Comparison of ENCODE assay signal across 8 mouse cellular contexts in genomic region chr19:26749427-26750137, GRCm38 (mm10).
A peak's percentile ranks its signal among the peaks of the same experiment; 100 is the strongest.
DNase-seq lines count a peak whose midpoint lies in the region; ATAC-seq and TF ChIP-seq lines count a peak whose summit lies in the region.

No protein-coding gene starts in this region.

- intact Hi-C loops in heart, adult 2 months (cut with DNase I), result no loop called here

- H3K27ac ChIP-seq in heart, adult 2 months, result peak overlapping the region; percentile 21
- H3K27ac ChIP-seq in forebrain, embryonic 15.5 days (replicated peaks), result peak overlapping the region; percentile 100
- peak overlapping the region; percentile 98 for H3K27ac ChIP-seq in kidney, postnatal 0 days
- H3K27ac ChIP-seq in neural tube, embryonic 12.5 days, result peak overlapping the region; percentile 28

- H3K79me2 ChIP-seq in heart, adult 2 months (replicated peaks; ENCODE audit: control insufficient read depth, insufficient read depth, low read length), result no peaks in the 10 kb centered on the region

- H3K9ac ChIP-seq in heart, adult 2 months (ENCODE audit: low read depth, low read length), result peak overlapping the region; percentile 31; the same call in 1 of the 2 replicates
- peak overlapping the region; percentile 72 for H3K9ac ChIP-seq in forebrain, embryonic 15.5 days (replicated peaks)
- H3K9ac ChIP-seq in kidney, postnatal 0 days (ENCODE audit: low read depth, low read length), result peak overlapping the region; percentile 6; the same call in 1 of the 2 replicates
- 0 out of 2 replicates have a peak overlapping the region, but pooled peaks have one; percentile 56 for H3K9ac ChIP-seq in neural tube, embryonic 12.5 days

- no peaks in the 10 kb centered on the region for H3K27me3 ChIP-seq in heart, adult 2 months (ENCODE audit: control insufficient read depth, insufficient read depth, low read length)
- no peaks in the 10 kb centered on the region for H3K27me3 ChIP-seq in forebrain, embryonic 15.5 days
- H3K27me3 ChIP-seq in kidney, postnatal 0 days (ENCODE audit: insufficient read depth, low read length), result no peaks in the 10 kb centered on the region
- H3K27me3 ChIP-seq in neural tube, embryonic 12.5 days (replicated peaks), result no peaks in the 10 kb centered on the region

- no peaks in the 10 kb centered on the region for H3K9me3 ChIP-seq in forebrain, embryonic 15.5 days
- H3K9me3 ChIP-seq in kidney, postnatal 0 days (replicated peaks; ENCODE audit: low read length), result no peaks in the 10 kb centered on the region
- no peaks in the 10 kb centered on the region for H3K9me3 ChIP-seq in neural tube, embryonic 12.5 days

- ATAC-seq in forebrain, embryonic 15.5 days (replicated peaks), result 0 out of 2 replicates have a peak, but pooled peaks have one; percentile 1
- no peak for ATAC-seq in kidney, postnatal 0 days (replicated peaks; ENCODE audit: low FRiP score, low read depth)
- ATAC-seq in neural tube, embryonic 12.5 days (ENCODE audit: low FRiP score, low read depth), result no peak
- ATAC-seq in megakaryocyte progenitor cell, adult 5-6 weeks (replicated peaks; ENCODE audit: poor library complexity), result no peak

- no peak for TF ChIP-seq EP300 in heart, adult 2 months (IDR thresholded peaks at IDR 0.05; ENCODE audit: insufficient read depth, low read depth, low read length)

- TF ChIP-seq CTCF in heart, adult 2 months (IDR thresholded peaks at IDR 0.05), result no peak
- no peak for TF ChIP-seq CTCF in kidney, postnatal 0 days (IDR thresholded peaks at IDR 0.05; ENCODE audit: low read depth)

- peaks cover 1% of the 10 kb centered on the region; the same call in 1 of the 2 replicates for H3K4me1 ChIP-seq in heart, adult 2 months (ENCODE audit: control insufficient read depth, insufficient read depth, low read length)
- peaks cover 51% of the 10 kb centered on the region for H3K4me1 ChIP-seq in forebrain, embryonic 15.5 days
- H3K4me1 ChIP-seq in kidney, postnatal 0 days (replicated peaks; ENCODE audit: insufficient read depth, low read length), result peaks cover 20% of the 10 kb centered on the region
- H3K4me1 ChIP-seq in neural tube, embryonic 12.5 days, result peaks cover 18% of the 10 kb centered on the region

- WGBS in heart, adult 2 months, result 37% methylated on average over 11 of the region's 11 CpGs
- 6% methylated on average over 11 of the region's 11 CpGs for WGBS in forebrain, embryonic 15.5 days
- 18% methylated on average over 11 of the region's 11 CpGs for WGBS in kidney, postnatal 0 days
- 38% methylated on average over 11 of the region's 11 CpGs for WGBS in neural tube, embryonic 12.5 days

- TF ChIP-seq POLR2A in heart, adult 2 months (IDR thresholded peaks at IDR 0.05; ENCODE audit: insufficient read depth, low read depth, low read length), result no peak

- peak overlapping the region; percentile 71 for H3K4me2 ChIP-seq in forebrain, embryonic 15.5 days (replicated peaks)
- H3K4me2 ChIP-seq in kidney, postnatal 0 days (ENCODE audit: low read length), result peak overlapping the region; percentile 66
- H3K4me2 ChIP-seq in neural tube, embryonic 12.5 days (replicated peaks), result peak overlapping the region; percentile 66

- H3K4me3 ChIP-seq in heart, adult 2 months, result peak overlapping the region; percentile 32; the same call in 1 of the 2 replicates
- H3K4me3 ChIP-seq in forebrain, embryonic 15.5 days, result peak overlapping the region; percentile 49
- H3K4me3 ChIP-seq in kidney, postnatal 0 days (replicated peaks; ENCODE audit: low read depth, low read length), result peak overlapping the region; percentile 51
- H3K4me3 ChIP-seq in neural tube, embryonic 12.5 days, result no peak overlapping the region

- DNase-seq in heart, adult 2 months, result peak in 1 of 2 experiments; percentile 31
- no peak for DNase-seq in heart, adult 8-10 months (ENCODE audit: low spot score)
- DNase-seq in adipocyte (ENCODE audit: low spot score), result peak; percentile 42
- DNase-seq in kidney, postnatal 0 days (ENCODE audit: low spot score), result peak; percentile 57
- no peak for DNase-seq in ovary, adult 18-20 months (ENCODE audit: low spot score)

- no peaks in the 10 kb centered on the region for H3K36me3 ChIP-seq in heart, adult 2 months (ENCODE audit: control insufficient read depth, insufficient read depth, low read length)
- H3K36me3 ChIP-seq in forebrain, embryonic 15.5 days, result no peaks in the 10 kb centered on the region
- H3K36me3 ChIP-seq in kidney, postnatal 0 days (ENCODE audit: insufficient read depth, low read length), result no peaks in the 10 kb centered on the region
- no peaks in the 10 kb centered on the region for H3K36me3 ChIP-seq in neural tube, embryonic 12.5 days

Comparison
In these comparisons a context has a peak if more than half of its experiments do, and no peak if none do; other contexts are left out.
1. DNase-seq: peak in adipocyte (single experiment) and kidney, postnatal 0 days (single experiment); none in heart, adult 8-10 months (single experiment) and ovary, adult 18-20 months (single experiment).
2. H3K27ac ChIP-seq: peak in every context shown above with its lines; median percentile 100 in forebrain, embryonic 15.5 days; 98 in kidney, postnatal 0 days; 28 in neural tube, embryonic 12.5 days; 21 in heart, adult 2 months.
3. H3K9ac ChIP-seq: peak in every context shown above with its lines; median percentile 72 in forebrain, embryonic 15.5 days; 56 in neural tube, embryonic 12.5 days; 31 in heart, adult 2 months; 6 in kidney, postnatal 0 days.
4. Peak in every context shown above with its lines, with median percentiles within 50 percentile points of each other: H3K4me2 ChIP-seq.